Mouse (Mus musculus): ENCODE measurements at regions not wholly inside any gene's neighbourhood (a gene's known extent, or its start where the extent isn't known, plus 50 kb on each side); places are given as distances from the start of the nearest gene placed in this dataset.

DNA sequence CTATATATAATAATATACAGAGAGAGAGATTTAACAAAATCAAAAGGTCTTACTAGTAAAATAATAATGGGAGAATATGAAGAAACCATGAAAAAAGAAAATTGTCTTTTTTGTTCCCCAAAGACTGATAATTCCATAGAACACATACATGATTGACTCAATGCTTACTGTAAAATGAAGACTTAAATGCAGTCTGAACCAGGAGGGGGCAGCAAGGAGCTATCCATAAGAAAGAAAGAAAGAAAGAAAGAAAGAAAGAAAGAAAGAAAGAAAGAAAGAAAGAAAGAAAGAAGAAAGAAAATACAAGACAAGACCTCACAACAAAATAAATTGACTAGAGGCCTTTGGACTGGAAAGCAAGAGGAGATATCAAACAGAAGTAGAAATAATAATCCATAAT is 868.8 kb upstream of the Acvr2a start:
- no peak for TF ChIP-seq POLR2A (IDR thresholded peaks at IDR 0.05; ENCODE audit: borderline replicate concordance, extremely low read depth, insufficient read depth, insufficient read length, poor library complexity, severe bottlenecking)
- no peak for TF ChIP-seq CTCF (IDR thresholded peaks at IDR 0.05; ENCODE audit: borderline replicate concordance, extremely low read depth, insufficient read depth, insufficient read length)
